Mouse (Mus musculus): Measurements from ENCODE around the gene Pkdcc.

The Pkdcc gene

DNA sequence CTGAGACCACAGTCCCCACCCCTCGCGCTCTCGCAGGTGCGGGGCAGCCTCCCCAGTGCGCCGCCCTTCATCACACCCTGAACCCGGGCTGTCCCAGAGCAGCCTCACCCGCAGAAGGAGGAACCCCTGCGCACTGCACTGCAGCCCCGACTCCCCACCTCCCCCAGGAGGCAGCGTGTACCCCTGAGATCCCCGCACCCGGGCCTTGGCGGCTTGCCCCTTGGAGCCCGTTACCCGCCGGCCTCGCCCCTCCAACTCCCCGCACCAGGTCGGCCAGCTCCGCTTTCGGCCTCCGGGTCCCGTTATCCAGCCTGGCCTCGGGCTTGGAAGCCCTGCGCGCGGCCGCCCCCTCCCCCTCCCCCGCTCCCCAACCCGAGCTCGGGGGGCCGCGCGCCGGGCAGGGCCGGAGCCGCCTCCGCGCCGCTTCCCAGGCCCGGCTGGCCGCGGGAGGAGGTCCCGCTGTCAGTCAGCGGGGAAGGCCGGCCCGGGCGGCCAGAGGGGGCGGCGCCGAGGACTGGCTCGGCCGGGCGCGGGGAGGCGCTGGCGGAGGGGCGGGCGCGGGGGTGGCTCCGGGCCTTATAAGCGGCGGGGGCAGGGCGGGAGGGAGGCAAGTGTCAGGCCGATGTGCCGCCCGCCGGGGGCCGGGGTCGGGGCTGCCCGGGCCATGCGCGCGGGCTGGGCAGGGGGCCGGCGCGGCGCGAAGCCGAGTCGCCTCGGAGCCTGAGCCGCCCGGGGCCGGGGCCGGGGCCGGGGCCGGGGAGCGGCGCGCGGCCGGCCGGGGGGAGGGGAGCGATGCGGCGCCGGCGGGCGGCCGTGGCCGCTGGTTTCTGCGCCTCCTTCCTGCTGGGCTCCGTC, at the start of gene Pkdcc:
TSS of gene Pkdcc (plus strand) at position 619 of the 855 bp plus-strand sequence.
- peak; percentile 61 for DNase-seq (ENCODE audit: low read depth, low spot score)

- DNase-seq (ENCODE audit: low read depth, low spot score) = no peak
These were observed 48.9 kb upstream of the Pkdcc start for GRCm38 (mm10) chr17:83166195-83166594.

DNA sequence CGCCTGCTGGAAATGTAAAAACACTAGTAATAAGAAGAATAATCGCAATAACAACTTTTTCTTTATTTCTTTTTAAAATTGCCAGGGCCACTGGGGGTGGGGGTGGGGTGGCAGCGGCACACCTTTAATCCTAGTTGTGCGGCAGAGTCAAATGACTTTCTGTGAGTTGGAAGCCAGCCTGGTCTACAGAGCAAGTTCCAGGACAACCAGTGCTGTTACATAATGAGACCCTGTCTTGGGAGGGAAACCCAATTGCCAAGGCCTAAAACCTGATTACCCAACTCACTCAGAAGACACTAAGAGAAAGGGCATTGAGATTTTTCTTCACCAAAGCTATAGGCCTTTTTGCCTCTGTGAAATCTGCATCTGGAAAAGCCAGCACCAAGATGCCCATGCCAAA, 38.9 kb upstream of the Pkdcc start:
- no peak for DNase-seq (ENCODE audit: low read depth, low spot score)

- DNase-seq (ENCODE audit: low read depth, low spot score) = no peak
These were observed 36.5 kb upstream of the Pkdcc start for GRCm38 (mm10) chr17:83178483-83179150.

- peak; percentile 94 for DNase-seq (ENCODE audit: low read depth, low spot score)
These were observed 36.0 kb upstream of the Pkdcc start for GRCm38 (mm10) chr17:83179151-83179531.

- DNase-seq (ENCODE audit: low read depth, low spot score) = no peak
These were observed 35.5 kb upstream of the Pkdcc start for GRCm38 (mm10) chr17:83179569-83179968.

DNA sequence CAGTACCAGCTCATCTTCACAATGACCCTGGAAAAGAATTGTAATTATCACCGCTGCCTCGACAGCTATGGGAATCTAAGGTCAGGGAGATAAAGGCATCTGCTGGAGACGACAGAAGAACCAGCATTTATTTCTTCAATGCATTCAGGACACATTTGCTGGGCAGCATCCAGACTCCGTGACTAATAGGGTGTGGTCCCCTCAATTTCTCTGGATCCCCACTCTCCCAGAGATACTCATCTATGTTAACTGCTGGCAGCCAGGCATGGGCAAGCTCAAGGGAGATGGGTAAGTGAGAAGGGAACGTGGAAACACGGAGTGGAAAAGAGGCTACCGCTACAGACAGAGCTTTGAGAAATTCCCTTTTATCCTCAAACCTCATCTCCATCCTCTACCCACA, 34.0 kb upstream of the Pkdcc start:
- no peak for DNase-seq (ENCODE audit: low read depth, low spot score)

DNA sequence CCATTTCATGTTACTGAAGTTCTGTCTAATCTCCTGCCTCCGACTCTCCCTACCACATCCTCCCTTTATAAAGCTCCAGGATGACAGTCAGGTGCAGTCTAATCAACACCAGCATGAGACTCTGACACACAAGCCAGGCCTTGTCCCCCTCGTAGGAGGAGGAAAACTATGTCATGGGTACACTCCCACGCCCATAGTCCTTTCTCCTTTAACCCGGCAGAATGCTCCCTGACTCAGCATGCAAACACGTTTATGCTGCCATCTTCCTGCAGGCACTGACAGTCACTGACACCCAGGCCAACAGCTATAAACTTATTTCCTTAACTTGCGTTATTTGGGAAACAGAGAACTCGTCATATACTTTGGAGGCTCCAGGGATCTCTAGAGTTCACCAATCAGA, 33.5 kb upstream of the Pkdcc start:
- no peak for DNase-seq (ENCODE audit: low read depth, low spot score)

DNA sequence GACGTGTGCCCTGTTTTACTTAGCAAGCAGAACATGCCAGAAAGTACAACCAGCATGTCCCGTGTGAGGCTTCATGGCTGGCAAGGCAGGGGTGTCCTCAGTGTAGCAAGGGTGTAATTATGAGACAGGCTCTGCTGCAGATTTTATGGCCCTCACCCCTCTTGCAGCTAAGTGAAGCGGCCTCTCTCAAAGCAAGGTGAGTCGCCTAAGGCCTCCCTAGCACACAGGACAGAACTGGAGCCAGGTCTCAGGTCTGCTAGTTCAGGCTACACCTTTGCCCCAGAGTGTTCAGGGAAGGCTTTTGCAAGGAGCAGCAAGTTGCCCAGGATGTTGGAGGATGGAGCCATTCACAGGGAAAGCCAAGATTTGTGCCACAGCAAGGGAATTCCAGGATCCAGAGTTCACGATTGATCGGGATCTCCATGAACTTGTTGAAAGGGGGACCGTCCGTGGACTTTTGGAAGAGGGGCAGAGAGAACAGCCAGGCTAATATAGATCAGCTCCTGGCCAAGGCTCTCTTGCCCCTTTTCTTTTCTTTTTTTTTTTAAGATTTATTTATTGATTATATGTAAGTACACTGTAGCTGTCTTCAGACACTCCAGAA, 32.9 kb upstream of the Pkdcc start:
- DNase-seq (ENCODE audit: low read depth, low spot score) = no peak

GRCm38 (mm10) chr17:83182780-83183179, 32.3 kb upstream of the Pkdcc start:
- no peak for DNase-seq (ENCODE audit: low read depth, low spot score)

DNA sequence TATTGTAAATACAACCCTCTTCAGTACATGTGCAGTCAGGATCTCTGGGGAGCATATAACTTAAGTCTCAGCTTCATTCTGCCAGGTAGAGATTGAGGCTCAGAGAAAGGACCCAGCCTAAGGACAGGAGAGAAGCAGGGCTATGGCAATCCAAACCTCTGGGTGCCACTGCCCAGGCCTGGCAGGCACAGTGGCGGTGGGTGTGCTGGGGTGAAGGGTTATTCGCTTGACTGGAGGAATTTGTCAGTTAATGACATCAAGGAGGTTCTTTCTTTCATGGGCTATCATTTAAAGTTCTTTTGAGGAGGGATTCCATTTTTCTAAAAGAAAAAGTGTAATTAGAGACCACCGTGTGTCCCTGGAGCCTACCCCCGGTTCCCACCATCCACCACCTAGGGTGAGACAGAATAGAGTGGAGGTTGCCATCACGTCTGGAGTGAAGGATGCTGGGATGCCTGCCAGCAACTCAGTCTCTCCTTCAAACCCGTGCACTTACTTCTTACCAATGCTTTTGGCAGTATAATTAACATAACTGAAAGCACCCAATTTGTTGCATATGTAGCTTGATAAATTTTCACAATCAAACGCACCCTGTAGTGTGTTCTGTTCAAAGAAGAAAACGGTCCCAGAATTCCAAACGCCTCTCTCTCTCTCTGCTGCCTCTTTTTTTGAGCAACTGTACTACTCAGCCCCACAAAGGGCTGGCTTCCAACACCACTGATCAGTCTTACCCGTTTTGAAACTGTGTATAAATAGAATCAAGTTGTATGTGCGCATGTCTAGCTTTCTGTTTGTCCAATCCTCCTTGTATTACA, 27.1 kb upstream of the Pkdcc start:
- DNase-seq (ENCODE audit: low read depth, low spot score) = no peak

GRCm38 (mm10) chr17:83190810-83191209, 24.3 kb upstream of the Pkdcc start:
- DNase-seq (ENCODE audit: low read depth, low spot score) = no peak

- no peak for DNase-seq (ENCODE audit: low read depth, low spot score)
These were observed 20.6 kb upstream of the Pkdcc start for GRCm38 (mm10) chr17:83194491-83194890.

DNA sequence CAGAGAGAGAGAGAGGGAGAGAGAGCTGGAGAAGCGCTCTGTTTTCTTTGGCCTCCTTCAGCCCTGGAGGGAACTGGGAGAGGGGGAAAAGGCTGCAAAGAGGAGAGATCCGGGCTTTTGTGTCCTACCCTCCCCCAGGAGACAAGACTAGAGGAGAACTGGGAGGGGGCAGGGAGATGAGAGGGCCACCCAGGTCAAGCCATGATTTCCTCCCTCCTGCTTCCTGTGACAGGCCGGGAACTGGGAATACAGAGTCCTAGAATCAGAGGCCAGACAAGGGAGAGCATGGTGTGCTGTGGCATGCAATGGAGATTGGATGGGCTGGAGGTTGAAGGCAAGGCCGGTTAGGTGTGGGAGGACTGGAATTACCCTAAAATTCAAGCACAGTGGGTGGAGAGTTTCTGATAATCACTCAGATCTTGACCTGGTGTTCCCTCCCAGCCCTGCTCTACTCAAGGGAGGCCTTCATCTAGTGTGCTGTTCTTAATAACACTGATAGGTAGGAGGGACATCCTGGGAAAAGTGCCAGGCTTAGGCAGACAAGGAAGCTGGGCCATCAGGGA, 17.6 kb upstream of the Pkdcc start:
- no peak for DNase-seq (ENCODE audit: low read depth, low spot score)

GRCm38 (mm10) chr17:83200469-83200868, 14.6 kb upstream of the Pkdcc start:
- DNase-seq (ENCODE audit: low read depth, low spot score) = no peak

- no peak for DNase-seq (ENCODE audit: low read depth, low spot score)
These were observed 13.8 kb upstream of the Pkdcc start for GRCm38 (mm10) chr17:83201257-83201656.

GRCm38 (mm10) chr17:83203692-83204383, 11.3 kb upstream of the Pkdcc start:
- no peak for DNase-seq (ENCODE audit: low read depth, low spot score)

DNA sequence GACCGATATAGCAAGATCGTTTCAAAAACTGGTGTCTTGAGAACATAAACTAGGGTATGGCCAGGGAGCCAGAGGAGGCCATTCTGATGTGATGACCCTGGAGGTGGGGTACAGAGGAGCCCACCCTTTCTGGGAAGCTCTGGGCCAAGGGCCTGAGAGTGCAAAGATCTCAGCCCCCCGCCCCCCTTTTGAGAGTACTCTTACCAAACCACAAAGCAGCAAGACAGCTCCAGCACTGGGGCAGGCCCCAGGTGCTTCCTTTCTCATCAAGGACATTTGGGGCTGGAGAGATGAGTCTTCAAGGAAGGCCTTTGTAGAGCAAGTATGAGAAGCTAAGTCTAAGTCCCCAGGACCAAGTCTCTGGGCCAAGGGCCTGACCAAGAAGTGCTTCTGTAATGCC, 7.8 kb upstream of the Pkdcc start:
- DNase-seq (ENCODE audit: low read depth, low spot score) = no peak

- DNase-seq (ENCODE audit: low read depth, low spot score) = no peak
These were observed 6.6 kb upstream of the Pkdcc start for GRCm38 (mm10) chr17:83208455-83208854.

DNA sequence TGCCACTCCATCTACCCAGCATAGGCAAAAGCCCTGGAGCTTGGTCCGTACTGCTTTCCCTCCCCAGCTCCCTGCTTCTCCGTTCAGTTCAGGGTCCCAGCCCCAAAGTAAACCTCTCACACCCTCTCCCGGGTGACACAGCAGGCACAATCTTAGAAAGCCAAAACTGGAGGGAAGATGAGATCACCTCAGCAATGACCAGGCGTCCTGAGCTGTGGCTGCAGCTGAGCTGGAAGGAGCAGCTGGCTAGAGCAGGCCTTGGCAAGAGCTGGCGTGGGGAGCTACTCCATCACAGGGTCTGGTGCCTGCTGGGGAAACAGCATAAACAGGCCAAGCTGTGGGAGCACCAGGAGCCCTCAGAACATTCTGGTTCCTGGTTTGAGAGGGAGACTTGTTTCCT, 4.6 kb upstream of the Pkdcc start:
- no peak for DNase-seq (ENCODE audit: low read depth, low spot score)

DNA sequence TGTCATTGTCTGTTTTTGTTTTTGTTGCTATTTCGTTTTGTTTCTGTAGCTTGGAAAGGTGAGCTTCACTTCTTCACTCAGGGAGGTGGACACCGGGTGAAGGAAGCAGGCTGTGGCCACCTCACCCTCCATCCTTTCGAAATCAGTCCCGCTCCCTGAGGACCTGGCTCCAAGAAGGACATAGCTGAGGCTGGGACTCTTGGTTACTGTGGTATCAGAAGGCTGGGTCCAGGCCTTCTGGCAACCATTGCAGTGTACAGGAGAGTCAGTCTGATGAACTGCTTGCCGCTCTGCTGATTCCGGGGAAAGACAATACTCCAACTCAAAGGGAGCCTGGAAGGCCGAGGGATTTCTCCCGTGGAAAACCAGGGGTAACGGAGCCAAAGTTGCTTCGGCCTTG, 3.9 kb upstream of the Pkdcc start:
- no peak for DNase-seq (ENCODE audit: low read depth, low spot score)

Measured in forelimb bud, embryonic 11.5 days (tissue).